23 mouse cellular contexts compared by ENCODE assay signal in the genomic region with DNA sequence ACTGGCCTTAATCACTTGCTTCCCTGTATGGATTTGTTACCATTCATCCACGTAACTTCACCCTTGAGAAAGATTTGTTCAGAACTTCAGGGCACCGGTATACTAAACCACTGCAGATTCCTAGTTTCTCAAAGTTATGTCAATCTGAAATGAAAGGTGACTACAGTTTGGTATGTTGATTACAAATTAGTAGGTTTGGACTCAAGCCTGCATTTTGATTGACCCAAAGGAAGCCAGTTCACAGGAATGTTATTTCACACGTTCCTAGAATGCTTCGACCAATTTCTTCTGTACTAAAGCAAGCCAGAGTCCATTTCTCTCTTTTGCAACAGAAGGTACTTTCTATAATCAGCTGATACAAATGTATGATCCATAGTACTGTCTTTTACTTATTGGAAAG.
"Had no signal": no experiment of that assay in that cellular context is flagged by ENCODE, and none has a peak within 500 bp of the region (broad histone marks: within the 10 kb centered on the region; RNA-seq: fewer than 3 reads in every experiment).

No protein-coding gene starts in this region.

- H3K27me3 ChIP-seq: heart, embryonic 12.5 days; hindbrain, embryonic 12.5 days; hindbrain, embryonic 15.5 days; kidney, embryonic 15.5 days; limb, embryonic 13.5 days; limb, embryonic 15.5 days; liver, embryonic 12.5 days had no signal

- H3K4me1 ChIP-seq: heart, embryonic 10.5 days; heart, embryonic 12.5 days; hindbrain, embryonic 10.5 days; hindbrain, embryonic 12.5 days; hindbrain, embryonic 15.5 days; kidney, embryonic 15.5 days; limb, embryonic 13.5 days; limb, embryonic 15.5 days; liver, embryonic 12.5 days had no signal

- H3K36me3 ChIP-seq: heart, embryonic 10.5 days; heart, embryonic 12.5 days; hindbrain, embryonic 10.5 days; hindbrain, embryonic 12.5 days; hindbrain, embryonic 15.5 days; kidney, embryonic 15.5 days; limb, embryonic 13.5 days; limb, embryonic 15.5 days; liver, embryonic 12.5 days had no signal

- H3K27ac ChIP-seq: gastrocnemius, adult 2 months; heart, embryonic 10.5 days; hindbrain, embryonic 10.5 days; hindbrain, embryonic 12.5 days; hindbrain, embryonic 15.5 days; hindbrain, postnatal 0 days; kidney, embryonic 15.5 days; kidney, postnatal 0 days; limb, embryonic 13.5 days; limb, embryonic 15.5 days; liver, embryonic 12.5 days; liver, embryonic 14.5 days had no signal

- H3K4me3 ChIP-seq: gastrocnemius, adult 2 months; heart, embryonic 10.5 days; heart, embryonic 12.5 days; hindbrain, embryonic 10.5 days; hindbrain, embryonic 12.5 days; hindbrain, embryonic 15.5 days; kidney, embryonic 15.5 days; limb, embryonic 13.5 days; limb, embryonic 15.5 days; liver, embryonic 12.5 days had no signal

- DNase-seq: gastrocnemius, adult 2 months; gastrocnemius, postnatal 10 days; gastrocnemius, postnatal 25 days; heart, adult 18-20 months; heart, postnatal 10 days; heart, postnatal 4 days; kidney, adult 11 months; layer of hippocampus, adult 9-11 months; layer of hippocampus, postnatal 36 days; left cerebral cortex, postnatal 4 days; lung, adult 18-20 months had no signal
